Mouse (Mus musculus): ENCODE measurements around the gene Defb20. TPM values are rescaled to one million over a fixed set of nuclear protein-coding genes. Genes with fewer than 3 reads are reported as not detected.

Defb20 gene
- polyA plus RNA-seq, 1 experiment from 2014 or later = not detected

DNA sequence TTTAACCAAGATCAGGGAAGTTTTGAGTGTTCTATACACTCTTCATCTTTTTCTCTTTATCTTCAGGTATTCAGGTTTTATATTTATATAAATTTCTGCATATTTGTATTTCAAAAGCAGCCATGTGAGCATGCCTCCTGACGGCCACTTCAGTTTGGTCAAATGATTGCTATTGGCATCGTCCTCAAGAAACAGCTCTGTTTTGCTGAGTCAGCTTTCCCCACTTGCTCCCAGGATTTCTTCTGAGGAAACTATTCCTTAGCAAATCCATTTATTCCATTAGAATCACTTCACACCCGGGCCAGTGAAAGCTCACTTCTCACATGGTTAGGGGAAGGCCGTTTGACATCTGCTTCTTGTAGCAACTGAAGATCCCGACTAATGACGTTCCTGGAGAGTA is 21.2 kb downstream of the Defb20 start:
- Histone ChIP-seq H3K4me2 (no peak overlapping the region), H3K36me3 (replicated peaks) (no peaks in the 10 kb centered on the region), H3K27me3 (no peaks in the 10 kb centered on the region), H3K4me1 (replicated peaks) (no peaks in the 10 kb centered on the region), H3K27ac (replicated peaks) (no peak overlapping the region), H3K9ac (no peak overlapping the region), H3K9me3 (replicated peaks) (no peaks in the 10 kb centered on the region), H3K4me3 (replicated peaks) (no peak overlapping the region)
- ATAC-seq (ENCODE audit: insufficient read depth) = no peak
- 69% methylated on average over 6 of the region's 6 CpGs for WGBS (ENCODE audit: insufficient replicate concordance)

DNA sequence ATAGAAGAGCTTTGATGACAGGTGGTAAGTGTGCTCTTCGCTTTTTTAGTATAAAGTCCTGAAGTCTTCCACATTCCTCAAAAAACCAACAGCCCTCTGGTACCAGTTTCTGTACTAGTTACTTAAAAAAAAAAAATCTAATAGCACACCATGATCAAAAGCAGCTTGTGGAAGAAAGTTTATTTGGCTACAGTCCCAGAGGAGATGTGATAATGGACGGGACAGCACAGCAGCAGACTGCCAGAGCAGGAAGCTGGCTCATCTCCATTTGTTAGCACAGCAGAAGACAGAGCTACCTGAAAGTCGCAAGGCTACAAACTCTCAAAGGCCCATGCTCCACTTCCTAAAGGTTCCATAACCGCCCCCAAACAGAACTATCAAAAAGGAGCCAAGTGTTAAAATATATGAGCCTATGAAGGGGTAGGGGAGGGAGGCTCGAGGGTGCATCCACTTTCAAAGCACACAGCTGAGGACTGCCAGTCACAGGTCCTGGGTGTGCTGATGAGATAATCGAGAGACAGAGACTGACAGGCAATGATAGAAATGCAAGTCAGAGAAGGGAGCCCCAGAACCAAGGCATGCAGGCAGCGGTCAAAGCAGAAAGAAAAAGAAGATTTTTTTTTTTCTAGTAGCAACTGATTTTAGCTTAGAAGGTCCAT is 23.5 kb downstream of the Defb20 start:
- Histone ChIP-seq H3K27ac (replicated peaks) (no peak overlapping the region), H3K36me3 (replicated peaks) (no peaks in the 10 kb centered on the region), H3K27me3 (no peaks in the 10 kb centered on the region), H3K9ac (no peak overlapping the region), H3K4me1 (replicated peaks) (no peaks in the 10 kb centered on the region), H3K4me3 (replicated peaks) (no peak overlapping the region), H3K9me3 (replicated peaks) (no peaks in the 10 kb centered on the region), H3K4me2 (no peak overlapping the region)
- WGBS (ENCODE audit: insufficient replicate concordance) = 43% methylated on average over 7 of the region's 7 CpGs
- no peak for ATAC-seq (ENCODE audit: insufficient read depth)

DNA sequence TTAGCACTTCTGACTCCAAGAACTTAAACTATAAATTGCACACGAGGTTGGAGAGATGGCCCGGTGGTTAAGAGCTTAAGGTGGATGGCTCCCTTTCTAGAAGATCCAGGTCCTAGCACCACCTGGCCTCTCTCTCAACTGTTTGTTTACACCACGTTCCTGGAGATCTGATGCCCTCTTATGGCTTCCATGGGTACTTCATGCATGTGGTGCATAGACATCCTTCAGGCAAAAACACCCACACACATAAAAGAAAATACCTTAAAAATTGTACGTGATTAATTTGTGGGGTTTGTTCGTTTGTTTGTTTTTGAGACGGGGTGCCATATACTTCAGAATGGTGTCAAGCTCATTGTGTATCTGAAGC is 24.0 kb downstream of the Defb20 start:
- H3K9me3 ChIP-seq (replicated peaks) = no peaks in the 10 kb centered on the region
- H3K4me1 ChIP-seq (replicated peaks) = no peaks in the 10 kb centered on the region
- ATAC-seq (ENCODE audit: insufficient read depth) = no peak
- H3K27ac ChIP-seq (replicated peaks) = no peak overlapping the region
- H3K4me3 ChIP-seq (replicated peaks) = no peak overlapping the region
- H3K27me3 ChIP-seq = no peaks in the 10 kb centered on the region
- no peak overlapping the region for H3K9ac ChIP-seq
- 56% methylated on average over 6 of the region's 6 CpGs for WGBS (ENCODE audit: insufficient replicate concordance)
- no peaks in the 10 kb centered on the region for H3K36me3 ChIP-seq (replicated peaks)
- H3K4me2 ChIP-seq = no peak overlapping the region

DNA sequence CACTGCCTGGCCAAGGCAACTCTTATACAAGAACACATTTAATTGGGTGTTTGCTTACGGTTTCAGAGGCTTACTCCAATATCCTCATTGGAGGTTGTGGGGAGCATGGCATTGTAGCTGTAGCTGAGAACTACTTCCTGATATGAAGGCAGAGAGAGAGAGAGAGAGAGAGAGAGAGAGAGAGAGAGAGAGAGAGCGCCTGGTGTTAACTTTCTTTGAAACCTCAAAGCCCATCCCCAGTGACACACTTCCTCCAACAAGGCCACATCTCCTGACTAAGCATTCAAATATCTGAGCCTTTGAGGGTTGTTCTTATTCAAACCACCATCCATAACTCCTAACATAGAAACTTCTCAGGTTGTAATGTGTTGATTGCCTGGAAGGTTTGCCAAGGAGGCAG is 27.1 kb downstream of the Defb20 start:
- no peak for ATAC-seq (ENCODE audit: insufficient read depth)
- Histone ChIP-seq H3K4me2 (no peak overlapping the region), H3K27me3 (no peaks in the 10 kb centered on the region), H3K4me3 (replicated peaks) (no peak overlapping the region), H3K27ac (replicated peaks) (no peak overlapping the region), H3K4me1 (replicated peaks) (no peaks in the 10 kb centered on the region), H3K9ac (no peak overlapping the region), H3K9me3 (replicated peaks) (no peaks in the 10 kb centered on the region), H3K36me3 (replicated peaks) (no peaks in the 10 kb centered on the region)
- 53% methylated on average over 2 of the region's 2 CpGs for WGBS (ENCODE audit: insufficient replicate concordance)

DNA sequence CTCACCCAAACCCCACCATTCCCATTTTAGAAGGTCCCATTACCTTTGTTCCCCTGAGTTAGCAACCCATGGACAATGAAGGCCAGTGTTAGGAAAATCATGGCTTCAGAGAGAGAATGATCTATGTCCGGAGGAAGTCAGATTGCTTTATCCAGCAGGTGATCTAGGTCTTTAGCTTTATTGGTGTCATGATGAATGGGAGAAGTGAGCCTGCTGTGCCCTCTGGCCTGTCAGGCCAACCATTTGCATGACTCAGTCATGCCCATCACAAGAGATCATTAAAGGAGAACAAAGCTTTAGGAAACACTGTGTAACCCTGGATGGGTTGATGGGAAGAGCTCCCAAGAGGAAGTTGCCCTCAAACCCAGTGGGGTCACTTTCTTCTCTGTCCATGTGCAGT is 34.7 kb downstream of the Defb20 start, which contains the start of gene Defb26:
TSS of gene Defb26 (minus strand) at position 101 of the 400 bp plus-strand sequence.
- Histone ChIP-seq H3K9me3 (replicated peaks) (no peaks in the 10 kb centered on the region), H3K27me3 (no peaks in the 10 kb centered on the region), H3K9ac (no peak within 1 kb of the TSS), H3K4me1 (replicated peaks) (no peaks in the 10 kb centered on the region), H3K36me3 (replicated peaks) (no peaks in the 10 kb centered on the region), H3K4me2 (no peak within 1 kb of the TSS), H3K27ac (replicated peaks) (no peak within 1 kb of the TSS), H3K4me3 (replicated peaks) (no peak within 1 kb of the TSS)
- WGBS (ENCODE audit: insufficient replicate concordance) = 67% methylated on average over 1 of the region's 1 CpGs
- no peak for ATAC-seq (ENCODE audit: insufficient read depth)

- WGBS (ENCODE audit: insufficient replicate concordance) = 62% methylated on average over 4 of the region's 4 CpGs
- H3K27me3 ChIP-seq = no peaks in the 10 kb centered on the region
Observed at GRCm38 (mm10) chr2:152516084-152516483, 39.2 kb downstream of the Defb20 start.

GRCm38 (mm10) chr2:152517981-152518380 is 41.1 kb downstream of the Defb20 start, which contains the start of gene Defb28:
Gene Defb28, plus strand, starts transcription at chr2:152518255.
- H3K27me3 ChIP-seq = no peaks in the 10 kb centered on the region
- H3K4me1 ChIP-seq (replicated peaks) = no peaks in the 10 kb centered on the region
- ATAC-seq (ENCODE audit: insufficient read depth) = no peak
- H3K36me3 ChIP-seq (replicated peaks) = no peaks in the 10 kb centered on the region
- no peak within 1 kb of the TSS for H3K4me2 ChIP-seq
- no peak within 1 kb of the TSS for H3K9ac ChIP-seq
- no peaks in the 10 kb centered on the region for H3K9me3 ChIP-seq (replicated peaks)
- WGBS (ENCODE audit: insufficient replicate concordance) = 57% methylated on average over 4 of the region's 4 CpGs
- no peak within 1 kb of the TSS for H3K27ac ChIP-seq (replicated peaks)
- H3K4me3 ChIP-seq (replicated peaks) = no peak within 1 kb of the TSS

More at GRCm38 (mm10) chr2:152516084-152516483, 39.2 kb downstream of the Defb20 start:
- no peaks in the 10 kb centered on the region for H3K4me1 ChIP-seq (replicated peaks)
- no peak overlapping the region for H3K4me3 ChIP-seq (replicated peaks)
- H3K9me3 ChIP-seq (replicated peaks) = no peaks in the 10 kb centered on the region
- no peak for ATAC-seq (ENCODE audit: insufficient read depth)
- H3K27ac ChIP-seq (replicated peaks) = no peak overlapping the region
- no peaks in the 10 kb centered on the region for H3K36me3 ChIP-seq (replicated peaks)
- no peak overlapping the region for H3K9ac ChIP-seq
- H3K4me2 ChIP-seq = no peak overlapping the region

Other genes starting within 250 kb of the Defb20 start
- 10.7 and 12.3 TPM in 2 replicates for gene Tbc1d20, start 183.2 kb upstream of the Defb20 start, polyA plus RNA-seq (2015; fragmentation: Nextera tagmentation; extraction: Ambion mirVana)
- 41.4 and 46.1 TPM in 2 replicates for gene Rbck1, start 144.4 kb upstream of the Defb20 start, polyA plus RNA-seq (2015; fragmentation: Nextera tagmentation; extraction: Ambion mirVana)
- gene Trib3, start 133.0 kb upstream of the Defb20 start, polyA plus RNA-seq (2015; fragmentation: Nextera tagmentation; extraction: Ambion mirVana) = 3.8 and 4.4 TPM in 2 replicates
- gene Nrsn2, start 100.4 kb upstream of the Defb20 start, polyA plus RNA-seq (2015; fragmentation: Nextera tagmentation; extraction: Ambion mirVana) = not detected in 2 replicates
- gene Sox12, start 79.0 kb upstream of the Defb20 start, polyA plus RNA-seq (2015; fragmentation: Nextera tagmentation; extraction: Ambion mirVana) = 1.2 and 1.5 TPM in 2 replicates
- 9.1 and 9.5 TPM in 2 replicates for gene Zcchc3, start 62.0 kb upstream of the Defb20 start, polyA plus RNA-seq (2015; fragmentation: Nextera tagmentation; extraction: Ambion mirVana)
- gene 6820408C15Rik, start 61.5 kb upstream of the Defb20 start, polyA plus RNA-seq (2015; fragmentation: Nextera tagmentation; extraction: Ambion mirVana) = 0.13 and 0.20 TPM in 2 replicates
- gene Defb23, start 12.4 kb upstream of the Defb20 start, polyA plus RNA-seq (2015; fragmentation: Nextera tagmentation; extraction: Ambion mirVana) = not detected in 2 replicates
- not detected in 2 replicates for gene Defb22, start 13.1 kb downstream of the Defb20 start, polyA plus RNA-seq (2015; fragmentation: Nextera tagmentation; extraction: Ambion mirVana)
- not detected in 2 replicates for gene Defb26, start 34.6 kb downstream of the Defb20 start, polyA plus RNA-seq (2015; fragmentation: Nextera tagmentation; extraction: Ambion mirVana)
- gene Defb28, start 41.2 kb downstream of the Defb20 start, polyA plus RNA-seq (2015; fragmentation: Nextera tagmentation; extraction: Ambion mirVana) = not detected in 2 replicates
- gene Defb29, start 63.0 kb downstream of the Defb20 start, polyA plus RNA-seq (2015; fragmentation: Nextera tagmentation; extraction: Ambion mirVana) = not detected in 2 replicates
- gene Gm17416, start 92.3 kb downstream of the Defb20 start, polyA plus RNA-seq (2015; fragmentation: Nextera tagmentation; extraction: Ambion mirVana) = not detected in 2 replicates
- not detected in 2 replicates for gene Defb21, start 95.7 kb downstream of the Defb20 start, polyA plus RNA-seq (2015; fragmentation: Nextera tagmentation; extraction: Ambion mirVana)
- 0.26 TPM in 1 of 2 replicates, not detected in the other for gene Defb19, start 103.2 kb downstream of the Defb20 start, polyA plus RNA-seq (2015; fragmentation: Nextera tagmentation; extraction: Ambion mirVana)
- gene Defb45, start 122.3 kb downstream of the Defb20 start, polyA plus RNA-seq (2015; fragmentation: Nextera tagmentation; extraction: Ambion mirVana) = not detected in 2 replicates
- not detected in 2 replicates for gene Defb36, start 127.3 kb downstream of the Defb20 start, polyA plus RNA-seq (2015; fragmentation: Nextera tagmentation; extraction: Ambion mirVana)
- gene Defb25, start 146.0 kb downstream of the Defb20 start, polyA plus RNA-seq (2015; fragmentation: Nextera tagmentation; extraction: Ambion mirVana) = not detected in 2 replicates
- gene Rem1, start 149.9 kb downstream of the Defb20 start, polyA plus RNA-seq (2015; fragmentation: Nextera tagmentation; extraction: Ambion mirVana) = 0.58 and 1.1 TPM in 2 replicates
- 45.2 and 49.8 TPM in 2 replicates for gene H13, start 192.4 kb downstream of the Defb20 start, polyA plus RNA-seq (2015; fragmentation: Nextera tagmentation; extraction: Ambion mirVana)
- 12.1 and 12.4 TPM in 2 replicates for gene Mcts2, start 210.0 kb downstream of the Defb20 start, polyA plus RNA-seq (2015; fragmentation: Nextera tagmentation; extraction: Ambion mirVana)

Measured in liver, embryonic 15.5 days (tissue).